Mouse (Mus musculus) kidney, postnatal 36 days (tissue): Measurements from ENCODE around the gene Fam166b.

Experiments
- DNase-seq, 2 experiments: peaks; one replicate each; pipeline ENCODE4 v3.0.0; 2021 to 2022; ENCODE audit warnings: mixed read lengths in 2 of 2

The Fam166b gene

DNA sequence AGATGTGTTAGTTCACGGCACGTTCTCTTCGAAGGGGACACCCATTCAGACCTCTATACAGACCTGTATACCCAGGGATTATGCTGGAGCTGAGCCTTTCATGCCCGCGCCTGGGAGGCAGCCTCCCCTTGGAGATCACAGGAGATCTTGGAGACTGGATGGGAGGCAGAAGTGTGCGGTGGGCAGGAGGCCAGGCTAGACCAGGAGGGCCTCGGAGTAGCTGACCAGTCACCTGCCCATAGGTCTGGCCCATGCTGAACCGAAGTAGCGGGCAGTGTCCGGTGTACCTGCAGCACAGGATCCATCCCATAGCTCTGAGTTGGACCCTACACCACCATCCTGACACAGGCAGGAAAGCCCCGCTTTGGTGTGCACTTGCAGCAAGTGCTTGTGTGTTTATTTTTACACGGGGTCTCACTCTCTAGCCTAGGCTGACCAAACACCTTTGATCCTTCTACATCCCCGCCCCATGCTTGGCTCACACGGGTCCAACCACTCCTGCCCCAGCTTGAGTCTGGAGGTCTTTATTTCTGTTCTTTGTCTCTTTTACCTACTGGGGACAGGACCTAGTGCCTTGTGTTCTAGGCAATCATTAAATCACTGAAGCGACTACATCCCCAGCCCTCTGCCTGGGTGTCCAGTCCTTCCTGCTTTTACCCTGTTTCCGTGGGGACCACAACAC is 613 bp downstream of the Fam166b start:
- peak; percentile 52 for DNase-seq

DNA sequence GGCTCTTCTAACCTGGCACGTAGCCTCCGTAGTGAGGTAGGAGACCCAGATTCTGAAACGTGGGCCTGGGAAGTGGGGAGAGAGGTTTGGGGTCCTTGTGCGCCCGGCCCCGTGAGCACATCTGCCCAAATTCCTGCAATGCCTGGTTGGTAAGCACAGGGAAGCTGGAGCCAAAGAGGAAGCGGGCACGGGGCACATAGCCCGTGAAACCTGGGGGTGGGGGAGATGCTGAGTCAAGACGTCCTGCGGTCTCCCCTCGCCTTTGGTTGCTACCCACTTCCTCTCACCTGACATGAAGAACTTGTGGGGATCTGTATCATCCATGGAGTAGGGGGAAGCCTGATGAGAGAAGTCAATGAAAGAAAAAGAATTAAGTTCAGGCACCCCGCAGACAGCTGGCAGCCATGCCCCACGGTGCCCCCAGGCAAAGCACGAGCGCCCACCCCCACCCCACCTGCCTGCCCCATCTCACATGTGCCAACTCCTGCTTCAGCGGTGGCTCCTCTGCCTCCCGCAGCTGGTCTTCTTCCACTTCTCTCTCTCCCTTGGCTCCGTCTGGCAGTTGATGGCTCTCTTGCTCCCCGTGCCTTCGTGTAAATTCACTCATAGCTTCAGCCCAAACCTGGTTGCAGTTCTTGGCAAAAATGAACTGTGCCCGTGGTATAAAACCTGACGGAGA is 1.3 kb downstream of the Fam166b start:
- no peak for DNase-seq

DNA sequence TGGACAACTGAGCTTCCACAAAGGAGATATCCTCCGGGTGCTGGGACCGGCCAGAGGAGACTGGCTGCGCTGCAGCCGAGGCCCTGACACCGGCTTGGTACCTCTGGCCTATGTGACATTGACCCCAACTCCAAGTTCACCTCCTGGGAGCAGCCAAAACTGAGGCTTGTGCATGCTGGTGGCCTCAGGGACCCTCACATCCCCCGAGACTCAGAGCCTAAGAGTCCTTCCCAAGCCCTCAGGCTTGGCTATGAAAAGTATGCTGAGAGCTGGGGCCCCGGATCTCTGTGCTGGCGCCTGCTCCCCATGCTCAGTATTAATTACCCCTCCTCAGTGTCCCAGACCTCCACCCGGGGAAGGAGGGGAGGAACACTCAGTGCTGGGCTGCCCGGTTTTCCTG is 2.4 kb downstream of the Fam166b start:
- no peak for DNase-seq

DNA sequence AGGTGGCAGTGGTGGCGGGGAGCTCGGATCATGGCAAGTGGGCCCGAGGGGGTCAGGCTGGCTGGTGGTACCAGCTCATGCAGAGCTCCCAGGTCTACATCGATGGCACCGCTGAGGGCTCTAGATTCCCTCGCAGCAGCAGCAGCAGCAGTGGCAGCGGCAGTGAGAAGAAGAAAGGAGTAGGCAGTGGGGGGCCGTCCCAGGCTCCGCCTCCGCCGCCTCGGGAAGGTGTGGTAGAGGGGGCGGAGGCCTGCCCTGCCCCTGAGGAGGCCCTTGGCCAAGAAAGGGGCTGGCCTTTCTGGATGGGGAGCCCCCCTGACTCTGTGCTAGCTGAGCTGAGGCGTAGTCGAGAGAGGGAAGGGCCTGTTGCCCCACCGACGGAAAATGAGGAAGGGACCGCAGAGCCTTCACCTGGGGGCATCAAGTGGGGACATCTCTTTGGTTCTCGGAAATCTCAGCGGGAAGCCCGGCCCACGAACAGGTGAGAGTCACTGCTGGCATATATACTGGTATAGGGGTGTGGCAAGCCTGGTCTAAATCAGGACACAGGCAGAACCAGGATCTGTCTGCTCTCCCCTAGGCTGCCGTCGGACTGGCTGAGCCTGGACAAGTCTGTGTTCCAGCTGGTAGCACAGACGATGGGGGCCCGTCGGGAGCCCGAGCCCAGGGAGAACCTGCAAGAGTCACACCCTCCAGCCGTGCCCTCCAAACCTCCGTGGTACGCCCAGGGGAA is 3.1 kb downstream of the Fam166b start:
- DNase-seq = no peak

DNA sequence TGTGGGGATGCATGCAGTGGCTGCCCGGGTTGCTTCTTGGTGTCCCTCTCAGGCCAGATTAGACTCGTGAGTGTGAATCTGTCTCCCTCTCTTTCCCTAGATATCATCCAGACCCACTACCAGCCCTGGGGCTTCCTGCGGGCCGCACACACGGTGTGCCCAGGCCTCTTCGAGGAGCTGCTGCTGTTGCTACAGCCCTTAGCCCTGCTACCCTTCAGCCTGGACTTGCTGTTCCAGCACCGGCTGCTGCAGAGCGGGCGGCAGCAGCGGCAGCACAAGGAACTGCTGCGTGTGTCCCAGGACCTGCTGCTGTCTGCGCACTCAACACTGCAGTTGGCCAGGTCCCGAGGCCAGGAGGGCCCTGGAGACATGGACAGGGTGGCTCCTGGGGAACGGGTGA is 3.7 kb downstream of the Fam166b start:
- DNase-seq = no peak

DNA sequence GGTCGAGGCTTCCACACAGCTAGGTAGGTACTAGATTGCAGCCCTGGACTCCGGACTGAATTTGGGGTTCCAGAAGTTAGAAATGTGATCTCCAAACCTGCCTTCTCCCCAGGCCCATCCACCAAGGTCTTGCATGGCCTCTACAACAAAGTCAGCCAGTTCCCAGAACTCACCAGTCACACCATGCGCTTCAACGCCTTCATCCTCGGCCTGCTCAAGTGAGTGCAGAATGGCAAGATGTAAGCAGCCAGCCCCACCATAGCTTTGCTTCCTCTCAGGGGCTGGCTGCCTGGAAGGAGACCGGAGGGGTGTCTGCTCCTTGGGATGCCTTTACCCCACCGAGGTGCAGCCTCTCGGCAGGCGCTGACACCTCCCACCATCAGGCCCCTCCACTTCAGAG is 4.9 kb downstream of the Fam166b start:
- no peak for DNase-seq

DNA sequence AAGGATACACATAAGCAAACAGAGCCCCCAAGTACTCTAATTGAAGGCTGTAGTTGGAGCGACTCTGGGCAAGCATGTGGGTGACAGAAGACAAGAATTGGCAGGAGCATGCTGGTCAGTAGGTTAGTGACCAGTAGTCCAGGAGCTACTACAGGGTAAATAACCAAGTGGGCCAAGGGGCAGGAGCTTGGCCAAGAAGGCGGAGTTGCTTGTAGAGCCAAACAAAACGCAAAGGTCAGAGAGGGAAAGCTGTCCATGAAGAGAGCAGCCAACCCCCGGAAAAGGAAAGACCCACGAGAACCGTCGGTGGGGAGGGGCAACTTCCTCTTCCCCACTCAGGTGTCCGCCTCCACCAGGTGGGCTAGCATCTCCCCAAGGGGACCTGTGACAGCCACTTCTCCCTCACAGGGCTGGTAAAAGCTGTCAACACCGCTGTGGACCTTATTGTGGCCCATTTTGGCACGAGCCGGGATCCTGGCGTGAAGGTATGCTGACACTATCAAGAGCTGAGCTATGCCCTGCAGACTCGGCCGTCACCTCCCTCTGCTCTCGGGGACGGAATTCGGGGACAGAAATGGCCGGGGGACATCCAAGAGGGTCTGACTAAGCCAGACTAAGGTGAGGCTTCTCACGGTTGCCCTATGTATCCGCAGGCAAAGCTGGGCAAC is 5.5 kb downstream of the Fam166b start:
- peak; percentile 82 to 90 for DNase-seq

DNA sequence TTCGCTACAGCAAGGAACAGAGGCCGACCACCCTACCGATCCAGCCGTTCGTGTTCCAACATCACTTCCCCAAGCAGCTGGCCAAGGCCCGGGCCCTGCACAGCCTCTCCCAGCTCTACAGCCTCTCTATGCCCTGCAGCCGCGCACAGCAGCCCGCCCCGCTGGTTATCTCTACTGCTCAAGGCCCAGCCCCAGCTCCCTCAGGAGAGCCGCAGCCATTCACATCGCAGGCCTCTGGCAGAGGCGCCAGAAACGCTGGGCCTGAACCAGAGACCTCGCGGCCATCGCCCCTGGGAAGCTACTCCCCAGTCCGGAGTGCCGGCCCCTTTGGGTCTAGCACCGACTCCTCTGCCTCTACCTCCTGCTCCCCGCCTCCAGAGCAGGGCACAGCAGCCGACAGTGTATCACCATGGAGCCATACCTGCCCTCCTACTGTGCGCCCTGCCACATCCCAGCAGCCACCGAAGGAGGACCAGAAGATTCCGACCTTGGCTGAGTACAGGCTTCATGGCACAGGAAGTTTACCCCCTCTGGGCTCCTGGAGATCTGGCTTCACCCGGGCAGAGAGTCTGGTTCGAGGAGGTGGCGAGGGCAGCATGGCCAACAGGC is 7.2 kb downstream of the Fam166b start:
- peak in 1 of 2 experiments; percentile 6 for DNase-seq

DNA sequence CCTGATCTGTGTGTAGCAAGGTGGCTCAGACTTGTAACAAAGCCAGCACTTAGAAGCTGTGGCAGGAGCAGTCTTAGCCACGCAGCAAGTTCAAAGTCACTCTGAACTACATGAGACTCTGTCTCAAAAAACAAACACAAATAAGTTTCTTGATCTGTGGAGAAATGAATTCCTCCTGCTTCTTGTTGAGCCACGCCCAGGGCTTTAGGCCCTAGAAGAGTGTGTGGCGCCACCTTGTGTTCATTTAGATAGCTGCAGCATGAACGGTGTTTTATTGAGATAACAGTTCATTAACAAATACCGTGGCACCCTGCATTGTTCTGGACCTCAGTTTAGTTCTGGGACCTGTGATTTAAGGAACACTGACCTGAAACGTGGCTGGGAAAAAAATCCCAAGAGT is 8.6 kb downstream of the Fam166b start:
- peak; percentile 88 to 90 for DNase-seq

DNA sequence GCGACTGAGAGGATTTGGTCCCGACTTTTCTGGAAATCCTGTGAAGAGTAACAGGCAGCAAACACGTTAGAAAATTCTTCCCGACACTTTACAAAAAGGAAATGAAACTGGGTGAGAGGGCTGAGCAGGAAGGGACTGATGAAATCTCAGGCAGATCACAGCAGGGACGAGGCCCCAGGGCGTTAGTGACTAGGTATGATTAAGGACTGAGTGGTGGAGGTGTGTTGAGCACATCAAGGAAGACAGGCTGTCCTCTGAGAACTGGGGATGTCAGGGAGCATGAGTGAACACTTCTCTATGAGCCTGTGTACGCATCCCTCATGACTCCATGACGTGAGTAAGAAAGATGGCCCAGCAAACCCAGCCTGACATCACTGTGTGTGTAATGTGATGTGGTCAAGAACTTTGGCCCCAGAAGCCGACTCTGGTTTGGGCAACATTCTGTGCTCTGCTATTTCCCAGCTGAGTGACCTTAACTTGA is 9.1 kb downstream of the Fam166b start:
- DNase-seq = peak in 1 of 2 experiments; percentile 26

DNA sequence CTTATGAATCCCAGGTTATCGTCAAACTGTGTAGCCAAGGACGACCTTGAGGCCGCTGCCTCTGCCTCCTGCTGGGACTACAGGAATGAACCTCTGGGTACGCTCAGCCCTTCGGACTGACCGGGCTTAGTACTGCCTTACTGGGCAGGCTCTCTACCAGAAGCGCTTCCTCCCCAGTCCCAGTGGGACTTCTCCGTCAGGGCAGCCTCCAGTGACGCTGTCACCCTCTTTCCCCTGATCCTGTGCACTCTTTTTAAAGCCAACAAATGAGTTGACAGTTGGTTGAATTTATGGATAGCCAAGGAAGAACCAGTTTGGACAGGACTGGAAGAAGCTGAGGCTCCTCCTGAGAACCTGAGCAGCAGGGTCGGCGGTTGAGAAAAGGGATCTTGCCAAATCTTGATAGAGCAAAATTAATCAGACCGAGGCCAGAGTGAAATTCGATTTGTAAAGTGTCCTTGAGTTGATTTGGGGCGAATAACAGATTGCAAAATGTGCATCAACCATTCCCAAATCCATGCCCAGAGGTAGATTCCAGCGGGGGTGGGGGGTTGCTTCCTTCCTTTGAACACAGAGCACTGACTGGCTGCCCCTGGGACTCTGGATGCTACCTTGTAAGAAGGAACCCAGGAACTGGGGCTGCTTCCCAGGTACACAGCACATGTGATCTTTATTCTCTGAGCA is 9.8 kb downstream of the Fam166b start:
- DNase-seq = peak; percentile 78 to 84

DNA sequence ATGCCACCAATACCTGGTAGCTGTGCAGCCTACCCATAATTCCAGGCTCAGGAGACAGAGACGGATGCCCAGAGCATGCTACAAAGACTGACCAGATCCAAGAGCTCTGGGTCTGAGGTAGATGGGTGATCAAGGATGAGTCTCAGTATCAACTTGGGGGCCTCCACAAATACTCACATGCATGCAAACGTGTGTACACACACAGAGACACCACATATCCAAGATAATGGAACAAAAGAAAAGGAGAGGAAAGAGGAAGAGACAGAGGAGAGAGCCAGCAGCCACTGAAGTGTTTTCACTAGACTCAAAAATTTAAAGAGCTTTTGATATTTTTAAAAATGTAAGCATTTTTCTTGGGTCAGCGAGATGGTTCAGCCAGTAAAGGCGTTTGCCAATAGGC is 10.5 kb downstream of the Fam166b start:
- peak in 1 of 2 experiments; percentile 2 for DNase-seq

DNA sequence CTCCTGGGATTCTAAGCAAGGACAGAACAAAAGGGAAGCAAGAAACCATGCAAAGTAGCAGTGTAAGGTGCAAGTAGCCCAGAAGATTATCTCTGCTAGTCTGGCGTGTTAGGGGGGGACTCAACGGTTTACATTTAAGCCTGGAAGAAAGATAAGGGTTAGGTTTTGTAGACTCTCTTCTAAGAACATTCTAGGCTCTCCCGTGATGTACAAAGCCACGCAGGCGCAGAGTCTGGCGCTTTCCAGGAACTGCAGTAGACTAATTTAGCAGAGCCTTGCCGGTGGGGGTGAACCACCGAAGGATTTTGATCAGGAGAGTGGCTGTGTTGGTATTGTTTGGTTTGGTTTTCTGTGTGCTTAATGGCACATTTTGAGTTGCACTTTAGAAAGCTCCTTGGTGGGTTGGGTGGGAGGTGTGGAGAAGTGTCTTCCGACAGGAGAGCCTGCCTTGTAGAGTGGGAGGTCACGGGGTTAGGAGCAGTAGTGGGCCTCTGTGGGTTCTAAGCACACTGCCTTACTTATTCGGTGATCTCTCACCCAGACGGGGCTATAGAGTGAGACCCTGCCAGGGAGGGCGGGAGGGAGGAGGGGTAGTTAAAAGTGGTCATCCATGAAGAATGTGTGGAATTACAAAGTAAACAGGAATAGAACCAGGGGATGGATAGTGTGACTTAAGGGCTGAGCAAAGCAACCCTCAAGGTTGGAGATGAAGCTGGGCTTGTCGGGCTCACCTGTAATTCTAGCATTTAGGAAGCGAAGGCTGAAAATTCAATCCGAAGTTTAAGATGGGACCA is 11.5 kb downstream of the Fam166b start:
- DNase-seq = peak in 1 of 2 experiments; percentile 23

DNA sequence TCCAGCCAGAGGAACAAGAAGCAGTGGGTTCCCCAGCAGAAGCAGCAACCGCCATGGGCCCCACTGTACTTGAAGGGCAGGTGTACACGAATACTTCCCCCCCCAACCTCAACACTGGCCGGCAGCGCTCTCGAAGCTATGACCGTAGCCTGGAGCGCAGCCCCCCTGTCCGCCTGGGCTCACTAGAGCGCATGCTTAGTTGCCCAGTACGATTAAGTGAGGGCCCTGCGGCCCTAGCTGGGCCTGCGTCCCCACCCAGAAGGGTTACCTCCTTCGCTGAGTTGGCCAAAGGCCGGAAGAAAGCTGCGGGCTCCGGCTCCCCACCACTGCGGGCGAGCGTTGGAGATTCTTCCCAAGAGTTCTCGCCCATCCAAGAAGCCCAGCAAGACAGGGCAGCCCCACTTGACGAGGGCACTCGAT is 12.9 kb downstream of the Fam166b start:
- DNase-seq = no peak

DNA sequence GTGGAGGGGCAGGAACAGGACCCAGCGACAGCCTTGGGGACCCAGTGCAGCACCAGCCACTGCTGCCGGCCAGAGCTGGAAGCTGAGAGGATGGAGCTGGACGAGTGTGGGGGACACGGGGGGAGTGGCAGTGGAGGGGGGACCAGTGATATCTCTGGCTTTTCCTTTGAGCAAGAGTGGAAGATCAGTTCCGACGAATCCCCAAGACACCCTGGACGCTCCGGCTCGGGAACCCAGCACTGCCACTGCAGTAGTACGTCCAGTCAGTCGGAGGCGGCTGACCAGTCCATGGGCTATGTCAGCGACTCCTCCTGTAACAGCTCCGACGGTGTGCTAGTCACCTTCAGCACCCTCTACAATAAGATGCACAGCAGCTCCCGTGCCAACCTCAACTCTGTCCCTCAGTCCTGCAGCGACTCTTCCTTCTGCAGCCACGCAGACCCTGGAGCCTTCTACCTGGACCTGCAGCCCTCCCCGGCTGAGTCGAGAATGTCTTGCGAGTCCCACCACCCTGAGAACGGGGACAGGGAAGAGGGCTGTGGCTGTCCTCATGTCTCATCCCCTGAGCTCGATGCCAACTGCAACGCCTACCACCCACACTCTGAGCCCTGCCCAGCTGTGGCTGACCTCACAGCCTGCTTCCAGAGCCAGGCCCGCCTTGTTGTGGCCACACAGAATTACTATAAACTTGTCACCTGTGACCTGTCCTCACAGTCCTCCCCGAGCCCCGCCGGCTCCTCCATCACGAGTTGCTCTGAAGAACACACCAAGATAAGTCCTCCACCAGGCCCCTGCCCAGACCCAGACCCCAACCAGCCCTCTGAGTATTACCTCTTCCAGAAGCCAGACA is 13.5 kb downstream of the Fam166b start:
- DNase-seq = peak in 1 of 2 experiments; percentile 16

DNA sequence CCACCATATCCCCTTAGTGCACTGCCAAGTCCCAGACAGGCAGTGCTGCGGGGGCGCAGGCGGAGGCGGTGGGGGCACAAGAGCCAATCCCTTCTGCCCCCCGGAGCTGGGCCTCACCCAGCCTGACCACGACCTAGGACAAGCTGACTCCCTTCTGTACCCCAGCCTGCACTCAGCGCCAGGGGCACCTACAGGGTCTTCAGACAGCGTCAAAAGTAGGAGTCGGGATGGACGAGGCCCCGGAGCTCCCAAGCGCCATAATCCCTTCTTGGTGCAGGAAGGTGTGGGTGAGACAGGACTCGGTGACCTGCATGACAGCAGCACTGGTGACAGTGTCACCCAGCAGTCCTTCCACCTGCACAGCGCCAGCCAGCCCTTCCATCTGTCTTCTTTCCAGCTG is 14.2 kb downstream of the Fam166b start:
- DNase-seq = no peak

DNA sequence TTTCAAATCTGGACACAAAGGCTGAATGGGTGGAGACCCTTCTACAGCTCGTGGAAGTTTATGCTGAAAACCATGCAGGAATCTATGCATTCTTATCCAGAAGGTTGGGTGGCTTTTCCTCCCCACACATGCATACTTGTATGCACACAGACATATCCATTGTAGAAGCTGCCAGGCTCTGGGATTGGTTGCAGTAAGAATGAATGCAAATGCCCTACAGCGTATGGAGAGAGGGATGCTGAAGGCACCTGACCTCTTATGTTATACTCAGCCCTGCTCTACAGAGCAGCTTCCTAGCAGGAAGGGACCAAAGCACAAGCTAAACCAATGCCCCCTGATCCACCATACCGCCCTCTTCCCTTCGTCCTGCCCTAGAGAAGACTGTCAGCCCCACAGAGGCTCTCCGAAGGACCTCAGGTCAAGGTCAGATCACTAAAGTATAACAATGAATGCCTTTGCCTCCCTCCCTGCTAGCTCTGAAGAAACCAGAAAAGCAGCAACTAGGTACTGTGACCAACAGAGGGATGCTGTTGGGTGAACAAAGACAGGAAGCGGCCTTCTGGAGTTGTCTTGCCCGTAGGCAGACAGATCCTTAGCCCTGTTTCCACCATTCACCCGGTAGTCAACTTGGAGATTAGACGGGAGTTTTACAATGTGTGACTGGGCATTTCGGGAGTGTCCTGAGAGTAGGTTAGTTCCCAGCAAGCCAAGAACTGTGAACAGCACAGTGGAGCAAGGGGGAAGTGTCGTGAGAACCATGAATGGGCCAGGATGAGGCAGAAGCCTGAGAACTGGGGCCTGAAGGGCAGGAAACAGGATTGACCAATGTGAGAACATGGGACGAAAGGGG is 21.6 kb downstream of the Fam166b start:
- DNase-seq = no peak

DNA sequence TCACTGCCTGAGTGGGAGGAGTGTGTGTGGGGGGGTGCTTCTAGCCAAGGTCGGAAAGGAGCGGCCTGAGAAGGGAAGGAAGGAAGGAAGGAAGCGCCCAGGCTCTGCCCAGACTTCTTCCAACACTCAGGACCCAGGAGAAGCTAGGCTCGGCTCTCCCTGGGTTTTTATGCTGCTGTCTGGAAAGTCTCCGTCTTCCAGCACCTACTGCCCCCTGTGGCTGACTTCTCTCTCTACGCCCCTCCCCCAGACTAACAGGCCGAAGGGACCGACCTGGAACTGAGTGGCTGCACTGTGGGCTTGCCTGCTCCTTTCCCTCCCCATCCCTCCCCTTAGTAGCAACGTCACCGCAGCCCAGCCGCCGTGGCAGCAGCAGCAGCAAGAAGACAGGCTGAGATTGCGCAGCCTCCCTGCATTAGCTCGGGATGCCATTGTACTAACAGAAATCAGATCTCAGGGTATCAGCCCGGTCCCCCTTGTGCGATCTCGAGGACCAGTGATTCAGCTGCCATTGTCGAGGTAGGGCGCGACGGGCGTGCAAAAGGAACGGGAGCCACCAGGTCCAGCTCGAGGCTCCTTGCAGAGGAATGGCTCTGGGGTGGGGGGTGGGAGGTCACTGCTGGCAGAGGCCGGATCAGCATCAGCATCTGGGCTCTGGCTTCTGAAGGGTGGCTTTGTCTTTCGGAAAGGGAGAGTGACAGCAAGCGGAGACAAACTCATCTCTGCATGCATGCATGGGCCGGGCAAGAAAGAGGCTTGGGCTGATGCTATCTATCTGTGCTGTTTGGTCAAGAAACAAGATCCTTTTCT is 22.6 kb downstream of the Fam166b start:
- peak; percentile 87 to 92 for DNase-seq
